Mouse (Mus musculus): ENCODE measurements around the gene Rbp7.

GRCm38 (mm10) chr4:149457831-149458430 lies 3.2 kb upstream of the Rbp7 start:
- TF ChIP-seq POLR2A (IDR thresholded peaks at IDR 0.05; ENCODE audit: low read depth, low read length) (no peak), CTCF (IDR thresholded peaks at IDR 0.05; ENCODE audit: borderline replicate concordance, insufficient read depth, low read length) (no peak)

Measured in embryonic fibroblast, embryonic 13.5 days (primary cell).